Mouse (Mus musculus) thymus, adult 2 months (tissue): ENCODE results near the gene Nexn.

Experiments used
- CTCF ChIP-seq: fragments of 200-500 bp; IDR thresholded peaks from 2 replicates; pipeline ENCODE4 v1.5.1; 2012; ENCODE audit warnings: mild to moderate bottlenecking, control low read depth, low read length, moderate library complexity, borderline replicate concordance; ENCODE audit not compliant: control insufficient read depth, poor library complexity, insufficient read depth; ENCODE audit errors: extremely low read depth
- POLR2A ChIP-seq: fragments of 200-500 bp; IDR thresholded peaks from 2 replicates; pipeline ENCODE4 v1.6.1; 2012; ENCODE audit warnings: mild to moderate bottlenecking, low read length, control low read depth, moderate library complexity; ENCODE audit not compliant: control insufficient read depth, poor library complexity, insufficient read depth; ENCODE audit errors: extremely low read depth

- TF ChIP-seq POLR2A (no peak), CTCF (no peak)
These were observed 56.8 kb downstream of the Nexn start for GRCm38 (mm10) chr3:152209177-152209966.
